Mouse (Mus musculus): Measurements from ENCODE around the gene Fgfr2.

Fgfr2 gene

DNA sequence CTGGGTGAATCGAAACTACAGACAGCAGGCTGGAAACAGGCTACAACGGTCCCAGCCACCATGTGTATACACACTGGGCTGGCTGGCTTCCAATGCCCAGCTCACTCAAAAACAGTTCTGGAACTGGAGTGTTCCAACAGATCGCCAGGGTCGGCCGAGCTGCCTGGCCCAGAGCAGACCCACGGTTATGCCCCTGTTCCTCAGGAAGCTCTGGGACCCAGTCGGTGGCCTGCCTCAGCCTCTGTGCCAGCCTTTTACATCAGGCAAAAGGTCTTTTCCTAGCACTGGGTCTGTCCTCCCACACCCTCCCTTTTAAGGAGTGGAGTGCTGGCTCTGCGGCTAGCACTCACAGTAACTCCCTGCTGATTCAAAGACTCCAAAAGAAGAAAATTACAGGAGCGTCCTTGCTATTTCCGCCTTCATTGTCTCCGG, 34.3 kb downstream of the Fgfr2 start:
- in situ Hi-C loops (cut with MboI, MseI) = no loop called here

DNA sequence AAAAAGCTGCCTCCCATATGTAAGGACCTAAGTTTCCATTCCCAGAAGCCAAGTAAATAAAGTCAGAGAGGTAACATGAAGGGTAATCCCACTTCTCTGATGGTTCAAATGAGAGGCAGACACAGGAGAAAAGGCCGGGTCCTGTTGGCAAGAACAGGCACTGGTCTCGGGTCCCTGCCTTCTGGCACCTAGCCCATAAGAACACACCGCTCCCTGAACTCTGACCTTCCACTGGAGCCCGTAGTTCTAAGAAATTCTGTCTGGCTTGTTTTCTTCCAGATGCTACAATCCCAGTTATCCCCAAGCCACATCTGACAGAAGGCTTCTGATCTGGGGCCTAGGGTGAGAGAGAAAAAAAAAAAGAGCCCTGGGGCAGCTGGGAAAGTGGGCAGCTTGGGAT, 34.7 kb downstream of the Fgfr2 start:
- in situ Hi-C loops (cut with MboI, MseI) = no loop called here

DNA sequence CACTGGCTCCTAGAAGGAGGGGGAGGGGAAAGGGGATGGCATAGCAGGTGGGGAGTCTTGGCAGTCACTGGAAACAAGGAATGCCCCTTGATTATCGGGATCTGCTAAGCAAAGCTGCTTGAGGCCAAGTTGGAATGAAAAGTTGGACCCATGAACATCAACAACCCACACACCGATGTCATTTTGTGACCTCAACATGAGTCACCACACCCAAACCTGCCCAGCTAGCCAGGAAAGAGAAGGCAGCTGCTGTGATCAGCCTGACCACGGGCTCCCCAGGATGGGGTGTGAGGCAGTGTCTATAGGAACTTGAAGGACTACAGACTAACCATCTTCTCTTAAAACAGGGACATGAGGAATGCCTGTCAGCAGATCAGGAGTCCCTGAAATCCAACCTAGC, 37.7 kb downstream of the Fgfr2 start:
- in situ Hi-C loops (cut with MboI, MseI) = no loop called here

DNA sequence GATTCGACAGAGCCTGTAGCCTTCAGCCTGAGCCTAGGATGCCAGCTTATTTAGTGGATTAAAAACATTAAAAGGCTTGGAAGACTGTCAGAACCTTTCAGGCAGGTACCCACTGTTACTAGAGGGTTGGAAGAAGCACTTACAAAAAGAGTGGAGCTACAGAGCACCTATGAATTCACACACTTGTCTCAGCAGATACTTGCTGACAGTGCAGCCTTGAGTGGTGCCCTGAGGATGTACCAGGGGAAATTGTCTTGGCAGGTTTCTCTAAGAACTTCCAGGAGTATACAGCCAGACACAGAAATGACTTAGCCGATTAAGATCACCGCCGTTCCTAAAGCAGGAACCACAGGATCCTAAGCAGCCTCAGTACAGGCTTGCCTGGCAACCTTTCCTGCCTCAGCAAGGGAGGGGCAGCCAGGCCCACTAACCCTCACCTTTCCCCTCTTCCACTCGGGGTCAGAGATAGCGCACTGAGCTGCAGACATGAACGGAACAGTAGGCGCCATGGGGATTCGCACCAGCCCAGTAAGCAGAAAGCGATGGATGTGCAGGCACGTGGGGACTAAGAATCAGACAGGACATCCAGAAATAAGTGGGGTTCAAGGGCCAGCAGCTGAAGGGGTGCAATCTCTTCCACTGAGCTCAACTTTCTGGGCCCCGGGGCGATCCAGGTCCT, 39.1 kb downstream of the Fgfr2 start:
- in situ Hi-C loops (cut with MboI, MseI) = no loop called here

DNA sequence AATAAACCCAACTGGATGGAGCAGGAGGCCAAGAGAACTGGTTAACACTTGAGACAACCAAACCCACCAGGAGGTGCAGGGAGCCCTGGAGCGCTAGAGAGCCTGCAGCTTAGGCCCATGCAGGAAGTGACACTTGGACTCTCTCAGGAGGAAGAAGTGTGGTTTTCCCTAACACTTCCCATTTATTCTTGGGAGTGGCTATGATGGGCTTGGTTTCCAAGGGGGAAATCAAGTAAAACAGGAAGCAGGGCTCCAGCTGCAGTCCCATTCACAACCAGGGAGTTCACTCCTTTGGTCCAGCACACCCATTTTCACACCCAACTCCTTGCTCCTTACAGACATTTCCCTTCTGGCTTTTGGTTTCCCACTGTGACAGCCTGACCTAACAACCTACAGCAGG, 44.2 kb downstream of the Fgfr2 start:
- in situ Hi-C loops (cut with MboI, MseI) = no loop called here

DNA sequence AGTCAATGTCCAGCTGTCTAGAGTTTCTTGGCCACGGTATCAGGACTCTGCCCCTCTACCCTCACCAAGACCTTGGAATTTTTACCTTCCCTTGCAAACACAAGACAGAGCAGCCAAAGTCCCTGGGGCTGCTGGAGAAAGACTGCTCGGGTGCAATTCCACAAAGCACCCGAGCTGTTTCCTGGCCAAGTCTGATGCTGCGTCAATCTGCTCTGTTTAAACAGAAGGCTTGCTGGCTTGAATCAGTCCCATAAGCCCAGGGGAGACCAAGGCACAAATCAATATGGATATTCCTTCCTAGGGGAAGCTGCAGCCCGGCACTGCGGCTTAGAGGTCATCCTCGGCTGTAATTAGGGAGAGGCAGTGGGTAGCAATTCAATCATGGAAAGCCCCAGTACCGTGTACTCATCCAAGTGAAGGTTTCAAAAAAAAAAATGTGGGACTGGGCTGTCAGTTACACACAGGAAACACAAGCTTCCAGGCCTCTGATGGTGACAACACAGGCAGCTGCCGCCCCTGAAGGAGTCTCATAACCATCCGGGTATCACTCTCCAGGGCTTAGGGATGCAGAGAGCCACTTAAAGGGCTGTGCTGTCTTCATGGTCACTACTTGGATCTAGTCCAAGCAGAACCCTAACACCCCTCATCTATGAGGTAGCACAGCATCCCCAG, 48.6 kb downstream of the Fgfr2 start:
- in situ Hi-C loops (cut with MboI, MseI) = no loop called here

DNA sequence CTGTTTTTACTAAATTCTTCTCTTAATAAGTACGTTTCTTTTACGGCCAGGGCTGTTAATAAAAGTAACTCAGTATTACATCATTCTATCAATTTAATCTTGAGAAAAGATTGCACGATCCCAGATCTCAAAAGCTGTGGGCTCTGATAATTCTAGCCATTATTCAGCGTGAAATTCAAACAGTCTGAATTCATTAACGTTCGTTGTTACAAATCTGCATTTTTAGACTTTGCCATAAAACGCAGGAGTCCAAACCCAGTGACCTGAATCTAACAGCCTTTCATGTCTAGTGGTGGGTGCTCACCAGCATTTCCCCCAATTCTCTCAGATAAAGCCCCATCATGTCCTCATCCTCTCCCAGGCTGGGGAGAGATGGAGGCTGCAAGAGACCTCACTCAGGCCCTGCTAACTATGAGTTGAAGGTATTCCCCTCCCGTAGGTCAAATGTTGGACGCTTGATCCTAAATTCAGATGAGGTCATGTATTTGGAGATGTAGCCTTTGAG, 50.0 kb downstream of the Fgfr2 start:
- in situ Hi-C loops (cut with MboI, MseI) = no loop called here

DNA sequence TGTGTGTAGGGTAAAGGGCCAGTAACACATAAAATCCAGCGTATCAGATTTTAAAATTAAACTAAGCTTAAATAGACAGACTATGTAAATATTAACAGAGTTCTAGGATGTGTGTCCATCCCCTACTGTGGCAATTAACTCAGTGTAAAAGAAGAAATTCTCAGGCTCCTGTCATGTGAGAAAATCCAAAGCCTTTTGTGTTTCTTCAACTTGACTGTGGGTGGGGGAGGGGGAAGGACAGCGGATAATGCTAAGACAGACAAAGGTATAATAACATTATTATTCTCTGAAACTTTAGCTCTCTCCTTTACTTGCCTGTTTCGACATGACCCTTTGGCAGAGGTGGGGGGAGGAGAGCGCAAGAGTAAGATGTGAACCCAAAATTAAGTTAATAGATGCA, 50.6 kb downstream of the Fgfr2 start:
- in situ Hi-C loops (cut with MboI, MseI) = no loop called here

DNA sequence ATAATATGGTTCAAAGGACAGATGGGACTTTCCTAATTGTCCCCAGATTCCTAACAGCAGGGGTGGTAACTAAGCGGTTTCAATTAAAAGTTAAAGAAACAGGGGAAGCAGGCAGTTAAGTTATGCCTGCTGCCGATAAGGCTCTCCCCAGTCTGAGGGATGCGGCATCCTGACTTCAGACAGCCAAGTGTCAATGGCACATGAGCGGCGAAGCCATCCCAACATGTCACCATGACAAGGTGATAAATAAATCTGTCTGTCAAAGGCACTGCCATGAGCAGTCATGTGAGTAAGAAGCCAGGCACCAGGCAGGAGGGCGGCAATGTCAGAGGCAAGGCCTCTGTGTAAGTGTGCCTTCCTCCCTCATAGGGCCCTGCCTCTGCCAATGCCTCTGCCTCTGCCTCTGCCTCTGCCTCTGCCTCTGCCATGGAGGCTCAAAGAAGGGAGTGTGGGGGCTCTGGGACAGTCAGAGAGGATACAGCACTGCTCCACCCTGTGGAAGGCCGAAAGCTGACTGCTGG, 55.8 kb downstream of the Fgfr2 start:
- in situ Hi-C loops (cut with MboI, MseI) = no loop called here

DNA sequence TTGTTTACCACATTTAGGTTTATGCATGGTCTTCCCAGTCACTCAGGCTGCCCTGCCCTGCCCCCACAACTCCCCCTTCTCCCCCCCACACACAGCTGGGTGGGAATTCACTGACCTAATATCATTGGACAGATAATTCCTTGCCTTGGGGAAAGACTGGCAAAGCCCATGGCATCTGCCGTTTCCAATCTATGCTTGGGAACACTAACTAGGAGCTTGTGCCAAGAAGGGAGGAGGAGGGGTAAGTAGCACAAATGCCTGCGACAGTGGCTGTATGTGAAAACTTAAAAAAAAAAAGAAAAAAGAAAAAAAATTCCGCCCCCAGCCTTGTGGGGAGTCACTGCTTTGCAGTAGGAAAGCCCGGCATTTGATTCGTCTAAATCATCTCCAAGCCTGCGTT, 56.4 kb downstream of the Fgfr2 start:
- in situ Hi-C loops (cut with MboI, MseI) = no loop called here

DNA sequence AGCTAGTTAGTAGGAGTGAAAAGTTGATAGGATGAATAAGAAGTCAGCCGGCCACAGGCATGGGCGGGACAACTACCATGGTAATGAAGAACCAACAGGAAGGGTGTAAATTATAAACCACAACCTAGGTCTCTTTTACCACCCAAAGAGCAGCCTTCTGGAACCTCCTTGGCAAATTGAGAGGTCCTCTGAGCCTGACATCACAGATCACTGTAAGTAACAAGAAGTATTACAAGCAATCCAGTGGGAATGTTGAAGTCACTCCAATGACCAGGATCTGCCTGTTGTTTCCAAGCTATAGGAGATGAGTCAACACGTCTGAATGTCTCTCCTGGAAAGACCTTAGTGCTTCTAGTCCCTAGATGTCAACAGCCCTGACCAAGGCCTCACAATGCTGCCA, 61.1 kb downstream of the Fgfr2 start:
- in situ Hi-C loops (cut with MboI, MseI) = no loop called here

DNA sequence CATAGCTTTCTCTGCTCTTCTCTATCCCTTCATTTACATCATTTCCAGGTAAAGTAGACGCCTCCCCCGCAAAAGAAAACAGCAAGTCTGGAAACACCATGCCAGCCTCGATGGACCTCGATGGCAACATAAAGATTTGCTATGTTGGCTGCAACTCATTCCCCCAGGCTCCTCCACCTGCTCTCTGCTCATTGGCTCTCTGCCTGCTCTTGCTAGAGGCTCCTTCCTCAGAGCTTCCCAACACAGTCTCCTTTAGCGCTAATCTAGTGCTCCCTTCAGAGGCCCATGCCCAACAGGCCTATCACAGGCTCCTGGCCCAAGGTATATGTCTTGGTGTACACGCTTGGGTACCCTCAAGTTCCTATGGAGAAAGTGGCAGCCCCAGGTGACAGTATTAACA, 63.0 kb downstream of the Fgfr2 start:
- in situ Hi-C loops (cut with MboI, MseI) = no loop called here

DNA sequence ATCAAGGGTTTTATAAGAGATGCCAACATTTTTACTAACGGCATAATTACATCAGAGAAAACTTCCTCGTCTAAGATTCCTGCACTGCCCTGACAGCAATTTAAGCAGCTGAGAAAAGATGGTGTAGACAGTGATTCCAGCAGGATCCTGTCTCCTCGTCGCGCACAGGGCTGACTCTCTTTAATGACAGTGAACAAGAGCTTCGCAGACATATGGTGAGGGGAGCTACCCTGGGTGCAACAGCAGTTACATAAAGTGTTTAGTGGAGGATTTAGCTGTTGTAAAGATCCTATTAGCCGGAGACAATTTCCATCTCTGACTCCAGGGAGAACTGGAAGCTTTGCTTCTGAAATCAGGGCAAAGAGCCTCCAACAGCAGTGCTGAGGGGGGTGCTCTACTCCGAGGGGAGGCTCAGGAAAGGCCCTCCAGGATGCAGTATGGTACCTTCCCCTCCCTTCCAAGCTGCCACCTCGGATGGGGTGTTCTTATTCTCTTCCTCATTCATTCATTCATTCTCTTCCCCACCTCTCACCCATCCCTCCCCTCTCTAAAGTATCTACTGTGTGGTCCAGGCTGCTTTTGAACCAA, 63.5 kb downstream of the Fgfr2 start:
- in situ Hi-C loops (cut with MboI, MseI) = no loop called here

DNA sequence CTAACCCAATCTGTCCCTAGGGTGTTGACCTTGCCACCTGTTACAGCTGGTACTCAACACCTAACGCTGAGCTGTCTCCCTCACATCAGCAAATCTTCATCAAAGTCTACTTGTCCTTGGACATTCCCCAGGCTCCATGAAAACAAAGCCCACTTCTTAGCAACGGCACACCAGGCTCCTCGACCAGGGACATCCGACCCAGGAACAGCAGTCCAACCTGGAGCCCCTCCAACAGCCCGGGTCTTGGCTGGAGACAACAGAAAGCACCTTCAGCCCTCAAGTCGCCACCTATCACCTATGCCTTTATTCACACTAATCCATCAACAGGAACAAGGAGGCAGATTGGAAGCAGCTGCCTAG, 64.0 kb downstream of the Fgfr2 start:
- in situ Hi-C loops (cut with MboI, MseI) = no loop called here

DNA sequence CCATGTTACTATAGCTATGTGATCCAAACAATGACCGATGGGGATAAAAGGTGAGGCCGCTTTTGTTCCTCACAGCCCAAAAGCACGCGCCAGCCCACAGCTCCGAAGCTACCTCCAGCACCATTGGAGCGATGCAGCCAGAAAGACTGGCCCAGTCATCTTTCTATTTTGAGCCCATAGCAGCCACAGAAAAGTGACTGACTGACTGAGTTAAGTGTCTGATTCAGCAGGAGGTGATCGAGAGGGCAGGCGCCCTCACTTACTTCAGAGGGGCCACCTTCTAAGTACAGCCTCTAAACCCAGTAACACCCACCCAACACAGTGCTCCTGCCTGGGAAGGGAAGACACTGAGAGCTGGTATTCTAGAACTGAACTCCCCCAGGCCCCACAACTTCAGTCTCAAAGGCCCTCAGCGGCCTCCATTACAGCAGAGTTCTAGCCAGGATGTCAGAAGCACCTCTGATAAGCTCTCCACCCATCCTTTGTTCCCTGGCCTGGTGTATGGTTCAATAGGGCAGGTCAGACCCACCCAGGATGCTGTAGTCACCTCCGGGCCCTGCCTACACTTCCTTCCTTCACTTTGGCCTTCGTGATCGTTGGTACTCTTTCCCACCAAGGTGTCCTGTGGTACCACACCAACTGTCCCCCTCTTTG, 64.5 kb downstream of the Fgfr2 start:
- in situ Hi-C loops (cut with MboI, MseI) = no loop called here

DNA sequence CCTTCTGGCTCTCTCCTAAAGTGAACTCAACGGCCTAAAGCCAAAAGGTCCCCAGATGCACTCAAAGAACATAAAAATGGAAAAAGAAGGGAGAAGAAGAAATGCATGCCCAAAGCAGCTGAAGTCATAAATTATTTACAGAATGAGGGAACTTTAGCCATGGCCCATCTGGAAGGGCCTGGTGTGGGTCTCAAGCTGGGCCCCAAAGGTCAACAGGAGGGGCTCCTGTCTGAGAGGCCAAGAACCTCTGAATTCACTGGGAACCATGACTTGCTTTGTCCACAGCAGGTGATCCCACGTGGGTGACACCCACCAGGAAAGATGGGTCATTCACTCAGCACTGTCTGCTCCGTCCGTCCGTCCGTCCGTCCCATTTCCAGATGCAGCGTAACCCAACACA, 66.2 kb downstream of the Fgfr2 start:
- in situ Hi-C loops (cut with MboI, MseI) = no loop called here

DNA sequence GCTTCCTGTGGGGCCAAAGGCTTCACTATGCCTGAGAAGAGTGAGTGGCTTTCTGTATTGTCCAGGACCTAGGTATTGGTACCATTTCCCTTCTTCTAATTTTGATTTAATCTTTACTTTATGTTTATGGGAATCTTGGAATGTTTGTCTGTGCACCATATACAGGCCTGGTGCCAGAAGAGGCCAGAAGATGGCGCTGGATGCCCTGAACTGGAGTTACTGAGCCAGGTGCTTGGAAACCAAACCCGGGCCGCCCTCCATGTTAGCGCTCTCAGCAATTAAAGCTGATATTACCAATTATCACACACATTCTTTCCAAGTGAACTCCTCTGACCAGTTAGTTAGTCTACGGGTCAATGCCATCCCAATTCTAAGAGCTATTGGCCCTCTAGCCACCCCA, 68.7 kb downstream of the Fgfr2 start:
- in situ Hi-C loops (cut with MboI, MseI) = no loop called here

DNA sequence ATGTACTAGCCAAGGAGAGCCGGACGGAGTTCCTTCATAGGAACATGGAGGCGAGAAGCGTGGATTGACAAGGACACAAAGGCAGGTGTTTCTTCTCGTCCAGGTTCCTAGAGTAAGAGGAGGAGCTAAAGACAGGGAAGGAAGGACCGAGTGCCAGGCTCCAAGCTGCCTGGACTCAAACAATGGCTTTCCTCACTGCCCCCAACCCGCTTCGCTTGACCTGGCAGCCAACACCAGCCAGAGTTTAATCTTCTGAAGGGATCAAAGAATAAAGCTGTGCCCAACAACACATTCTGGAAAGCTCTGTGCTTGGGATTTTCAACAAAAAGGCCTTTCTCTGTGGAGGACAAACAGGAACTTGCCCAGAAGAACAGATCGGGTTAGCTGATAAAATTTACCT, 69.4 kb downstream of the Fgfr2 start:
- in situ Hi-C loops (cut with MboI, MseI) = no loop called here

DNA sequence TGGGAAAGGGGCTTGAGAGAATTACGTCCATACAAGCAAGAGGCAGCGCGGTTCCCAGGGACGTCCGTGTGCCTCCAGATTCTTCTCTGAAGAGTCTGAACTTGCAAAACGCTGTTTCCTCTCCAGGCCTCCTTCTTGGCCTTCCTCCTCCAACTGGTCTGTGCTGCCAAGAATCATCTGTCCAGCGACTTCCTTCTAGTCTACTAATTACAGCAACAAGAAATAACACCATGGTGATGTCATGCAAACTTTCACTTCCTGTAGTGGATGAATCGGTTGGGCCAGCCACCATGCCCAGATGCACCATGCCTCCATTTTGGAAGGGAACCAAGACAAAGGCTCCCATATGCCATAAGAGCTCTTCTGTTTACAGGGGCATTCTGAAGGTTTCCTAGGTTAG, 70.3 kb downstream of the Fgfr2 start:
- in situ Hi-C loops (cut with MboI, MseI) = no loop called here

DNA sequence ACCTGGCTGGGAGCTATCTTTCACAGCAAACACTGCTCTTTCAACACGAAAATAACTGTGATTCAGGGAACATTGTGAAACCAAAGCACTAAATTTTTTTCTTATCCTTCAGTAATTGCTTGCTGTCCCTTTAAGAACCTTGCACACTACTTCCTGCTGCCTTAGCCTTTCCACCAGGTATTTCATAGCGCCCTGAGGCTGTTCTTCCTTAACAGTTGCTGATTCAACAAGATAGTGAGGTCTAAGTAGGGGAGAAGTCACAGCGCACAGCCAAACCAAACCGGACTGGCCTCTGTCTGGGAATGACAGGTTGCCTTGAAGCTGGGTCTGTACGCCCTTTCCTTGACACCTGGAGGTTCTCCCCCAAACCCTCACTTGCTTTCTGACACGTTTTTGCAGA, 72.5 kb downstream of the Fgfr2 start:
- in situ Hi-C loops (cut with MboI, MseI) = no loop called here

DNA sequence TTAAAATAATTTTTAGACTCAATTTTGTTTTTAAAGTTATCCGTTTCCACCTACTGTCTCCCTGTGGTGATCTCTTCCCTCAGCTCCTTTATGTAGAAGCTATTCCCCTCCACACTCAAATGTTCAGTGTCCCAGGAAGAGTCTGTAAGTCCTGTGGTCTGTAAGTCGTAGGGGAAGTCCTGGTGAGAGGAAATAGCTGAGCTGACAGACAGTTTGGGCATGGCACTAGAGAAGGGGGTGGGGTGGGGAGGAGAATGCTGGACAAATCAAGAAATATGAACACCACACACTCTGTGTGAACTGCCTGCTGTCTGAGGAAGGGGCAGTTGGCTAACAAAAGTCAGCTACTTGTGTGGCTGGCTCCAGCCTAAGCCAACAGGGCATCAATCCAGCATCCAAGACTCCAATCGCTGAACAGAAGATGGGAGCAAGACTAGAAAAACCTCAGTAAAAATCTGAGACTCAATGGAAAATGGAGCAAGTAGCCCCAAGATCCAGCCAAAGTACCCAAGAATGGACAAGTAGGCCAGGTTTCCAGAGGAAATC, 75.0 kb downstream of the Fgfr2 start:
- in situ Hi-C loops (cut with MboI, MseI) = no loop called here

DNA sequence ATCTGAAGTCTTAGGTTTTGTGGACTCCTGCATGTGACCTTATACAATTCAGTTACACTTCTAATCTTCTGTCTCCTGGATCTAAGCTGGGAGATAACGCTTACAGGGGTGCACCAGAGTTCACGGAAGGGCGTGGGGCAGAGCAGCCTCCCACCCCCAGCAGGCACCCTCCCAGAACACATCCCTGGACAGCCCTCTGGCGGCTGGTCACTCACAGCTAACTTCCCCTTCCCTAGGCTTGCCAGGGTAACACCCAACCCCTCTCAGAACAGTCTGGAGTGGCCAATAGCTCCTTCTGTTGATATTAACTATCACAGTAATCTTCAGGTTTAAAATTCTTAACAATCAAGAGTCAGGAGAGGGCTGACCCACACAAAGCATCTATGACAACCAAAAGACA, 75.9 kb downstream of the Fgfr2 start:
- in situ Hi-C loops (cut with MboI, MseI) = no loop called here
